Mouse (Mus musculus): ENCODE measurements at regions not wholly inside any gene's neighbourhood (a gene's known extent, or its start where the extent isn't known, plus 50 kb on each side); places are given as distances from the start of the nearest gene placed in this dataset.

- no peak for TF ChIP-seq CTCF (IDR thresholded peaks at IDR 0.05; ENCODE audit: borderline replicate concordance, extremely low read depth, insufficient read depth, insufficient read length)
- TF ChIP-seq POLR2A (IDR thresholded peaks at IDR 0.05; ENCODE audit: borderline replicate concordance, extremely low read depth, insufficient read depth, insufficient read length, poor library complexity, severe bottlenecking) = no peak
Observed at GRCm38 (mm10) chr5:106783864-106784609, 87.0 kb upstream of the Zfp644 start.

All from brain, embryonic 14.5 days (tissue).